Mouse (Mus musculus): ENCODE measurements at regions not wholly inside any gene's neighbourhood (a gene's known extent, or its start where the extent isn't known, plus 50 kb on each side); places are given as distances from the start of the nearest gene placed in this dataset.

DNA sequence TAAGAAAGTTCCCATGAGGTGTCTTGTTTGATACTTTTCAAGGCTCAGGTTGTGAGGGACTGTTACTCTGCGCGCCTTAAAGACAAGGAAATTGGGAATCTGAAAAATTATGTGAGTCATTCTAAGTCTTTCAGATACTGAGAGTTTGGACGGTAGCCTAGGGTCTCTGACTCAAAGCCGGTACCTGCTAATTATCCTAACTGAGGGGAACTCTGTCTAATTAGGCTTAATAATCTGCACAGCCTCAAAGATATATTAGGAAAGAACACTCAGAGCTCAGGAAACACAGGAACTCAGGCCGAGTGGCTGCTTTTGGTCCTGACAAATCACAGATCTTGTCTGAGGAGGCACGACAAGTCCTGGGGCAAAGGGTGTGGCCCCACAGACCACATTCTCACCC, 295.7 kb downstream of the Lmo4 start:
- TF ChIP-seq CTCF (IDR thresholded peaks at IDR 0.05; ENCODE audit: low read depth) (no peak), EP300 (IDR thresholded peaks at IDR 0.05; ENCODE audit: low read depth) (no peak)

All from heart, postnatal 0 days (tissue).